Mouse (Mus musculus): ENCODE measurements around the gene AL732309.1.

AL732309.1 gene

GRCm38 (mm10) chr2:25246183-25247072 lies at the start of gene AL732309.1:
TSS of gene AL732309.1 (minus strand) at chr2:25246863.
- DNase-seq (ENCODE audit: low read depth) = no peak

DNA sequence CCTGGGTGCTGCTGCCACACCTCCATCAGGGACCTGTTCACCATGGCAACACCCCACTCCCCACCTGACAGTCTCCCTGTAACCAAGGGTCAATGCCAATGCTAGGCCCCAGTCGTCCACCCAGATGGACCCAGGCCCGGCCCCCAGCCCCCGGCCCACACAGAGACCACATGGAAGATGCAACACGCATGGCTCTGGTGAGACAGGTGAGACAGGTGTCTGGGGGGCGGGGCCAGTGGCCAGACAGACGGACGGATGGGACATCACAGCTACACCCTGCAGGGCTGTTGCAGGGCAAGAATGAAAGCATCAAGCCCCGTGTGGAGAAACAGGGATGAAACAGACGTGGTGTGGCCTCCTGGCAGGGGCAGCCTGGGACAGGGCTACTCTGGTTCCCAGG lies 47.0 kb upstream of the AL732309.1 start:
- DNase-seq (ENCODE audit: low read depth) = no peak

DNA sequence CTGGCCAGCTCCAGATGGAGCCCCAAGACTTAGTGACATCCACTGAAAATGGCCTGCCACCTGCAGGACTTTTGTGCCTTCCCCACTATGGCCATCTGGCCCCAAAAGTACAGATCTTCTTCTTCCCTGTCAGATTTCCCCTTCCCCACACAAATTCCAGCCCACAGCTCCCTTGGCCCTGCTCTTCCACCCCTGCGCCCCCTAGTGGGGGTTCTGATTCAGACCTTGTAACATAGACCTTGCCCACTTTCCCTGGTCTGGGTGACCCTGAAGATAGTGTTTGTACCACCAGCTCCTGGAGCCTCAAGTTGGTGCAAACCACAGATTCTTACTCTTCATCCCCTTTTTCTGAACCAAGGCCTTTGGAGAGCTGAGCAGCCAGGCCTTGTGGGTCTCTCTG lies 46.2 kb upstream of the AL732309.1 start:
- peak; percentile 63 for DNase-seq (ENCODE audit: low read depth)

DNA sequence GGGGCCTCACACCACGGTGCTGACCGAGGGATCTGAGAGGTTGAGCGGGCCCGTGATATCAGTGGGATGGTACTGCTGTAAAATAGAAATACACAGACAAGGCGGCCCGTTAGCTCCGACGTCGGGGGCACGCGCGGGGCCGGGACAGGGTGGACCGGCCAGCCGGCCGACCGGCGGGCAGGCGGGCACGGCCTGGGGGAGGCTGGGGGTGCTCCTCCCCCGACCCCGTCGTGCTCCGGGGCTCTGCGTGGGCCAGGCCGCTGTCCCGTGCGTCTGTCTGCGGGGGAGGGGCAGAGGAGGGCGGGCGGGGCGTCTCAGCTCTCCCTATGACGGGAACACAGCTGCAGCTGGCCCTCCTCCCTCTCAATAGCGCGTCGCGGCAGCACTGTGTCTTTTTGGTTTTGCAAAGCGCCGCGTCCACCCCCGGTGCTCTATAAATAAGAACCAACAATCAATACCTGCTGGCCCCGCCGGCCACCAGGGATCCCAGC lies 45.4 kb upstream of the AL732309.1 start:
- DNase-seq (ENCODE audit: low read depth) = no peak

GRCm38 (mm10) chr2:25291184-25292053 lies 44.8 kb upstream of the AL732309.1 start:
- DNase-seq (ENCODE audit: low read depth) = no peak

GRCm38 (mm10) chr2:25290816-25291130 lies 44.1 kb upstream of the AL732309.1 start:
- DNase-seq (ENCODE audit: low read depth) = no peak

DNA sequence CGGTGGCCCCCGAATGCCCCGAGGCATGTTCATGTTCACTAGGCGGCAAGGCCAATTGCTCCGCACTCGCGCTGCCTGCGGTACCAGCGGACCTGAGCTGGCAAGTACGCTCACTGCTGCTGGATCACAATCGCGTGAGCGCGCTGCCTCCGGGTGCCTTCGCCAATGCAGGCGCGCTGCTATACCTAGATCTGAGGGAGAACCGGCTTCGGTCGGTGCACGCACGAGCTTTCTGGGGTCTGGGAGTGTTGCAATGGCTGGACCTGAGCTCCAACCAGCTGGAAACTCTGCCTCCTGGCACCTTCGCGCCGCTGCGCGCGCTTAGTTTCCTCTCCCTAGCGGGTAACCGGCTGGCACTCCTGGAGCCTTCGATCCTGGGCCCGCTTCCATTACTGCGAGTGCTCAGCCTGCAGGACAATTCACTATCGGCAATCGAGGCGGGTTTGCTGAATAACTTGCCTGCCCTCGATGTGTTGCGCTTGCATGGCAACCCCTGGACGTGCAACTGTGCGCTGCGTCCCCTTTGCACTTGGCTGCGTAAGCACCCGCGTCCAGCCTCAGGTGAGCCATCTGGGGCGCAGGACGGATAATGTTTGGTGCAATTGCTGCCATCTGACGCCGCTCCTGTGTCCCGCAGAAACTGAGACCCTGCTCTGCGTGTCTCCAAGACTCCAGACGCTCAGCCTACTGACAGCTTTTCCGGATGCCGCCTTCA lies 43.6 kb upstream of the AL732309.1 start:
- DNase-seq (ENCODE audit: low read depth) = no peak

DNA sequence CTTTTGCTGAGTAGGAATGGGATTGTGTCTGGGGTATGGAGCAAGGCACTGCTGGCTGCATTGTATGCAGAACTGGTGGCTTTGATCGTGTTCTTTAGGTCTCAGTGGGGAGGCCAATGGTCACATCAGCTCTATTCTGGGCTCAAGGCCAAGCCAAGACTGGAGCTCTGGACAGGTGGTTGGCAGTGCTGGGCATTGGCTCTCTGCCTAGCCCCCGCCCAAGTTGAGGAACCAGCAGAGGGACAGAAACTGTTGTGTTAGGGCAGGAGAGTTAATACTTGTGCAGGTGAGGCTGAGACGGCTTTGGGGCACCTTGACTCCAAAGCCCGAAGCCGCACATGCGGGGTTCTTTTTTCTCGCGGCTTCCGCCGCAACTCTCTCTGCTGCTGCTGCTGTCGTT lies 43.0 kb upstream of the AL732309.1 start, which contains the start of gene Lrrc26:
Gene Lrrc26, plus strand, starts transcription at position 265 of the 400 bp plus-strand sequence.
- DNase-seq (ENCODE audit: low read depth) = no peak

DNA sequence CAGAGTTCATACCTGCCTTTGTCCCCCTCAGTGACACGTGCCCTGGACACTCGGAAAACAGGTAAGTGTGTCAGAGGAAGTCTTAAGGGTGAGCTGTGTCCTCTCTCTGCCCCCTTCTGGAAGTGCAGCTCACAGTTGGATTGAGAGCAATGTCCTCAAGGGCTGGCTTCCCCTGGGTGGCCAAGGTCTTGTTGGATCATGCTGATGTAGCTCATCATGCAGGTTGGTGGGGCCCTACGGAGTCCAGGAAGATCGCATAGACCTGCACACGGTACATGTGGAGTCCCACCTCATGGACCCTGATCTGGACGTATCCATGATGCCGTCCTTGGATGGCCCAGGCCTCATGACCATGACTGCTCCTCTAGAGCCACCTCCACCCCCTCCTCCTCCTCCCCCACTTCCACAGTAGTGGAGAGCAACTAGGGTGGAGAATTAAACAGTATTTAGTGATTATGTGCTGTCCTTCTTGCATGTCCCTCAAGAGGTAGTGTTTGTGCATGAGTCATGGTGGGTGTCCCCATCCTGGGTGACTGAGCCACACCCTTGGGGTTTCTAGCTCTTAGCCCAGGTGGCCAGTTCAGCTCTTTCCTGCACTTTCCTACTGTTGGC lies 42.2 kb upstream of the AL732309.1 start:
- no peak for DNase-seq (ENCODE audit: low read depth)

DNA sequence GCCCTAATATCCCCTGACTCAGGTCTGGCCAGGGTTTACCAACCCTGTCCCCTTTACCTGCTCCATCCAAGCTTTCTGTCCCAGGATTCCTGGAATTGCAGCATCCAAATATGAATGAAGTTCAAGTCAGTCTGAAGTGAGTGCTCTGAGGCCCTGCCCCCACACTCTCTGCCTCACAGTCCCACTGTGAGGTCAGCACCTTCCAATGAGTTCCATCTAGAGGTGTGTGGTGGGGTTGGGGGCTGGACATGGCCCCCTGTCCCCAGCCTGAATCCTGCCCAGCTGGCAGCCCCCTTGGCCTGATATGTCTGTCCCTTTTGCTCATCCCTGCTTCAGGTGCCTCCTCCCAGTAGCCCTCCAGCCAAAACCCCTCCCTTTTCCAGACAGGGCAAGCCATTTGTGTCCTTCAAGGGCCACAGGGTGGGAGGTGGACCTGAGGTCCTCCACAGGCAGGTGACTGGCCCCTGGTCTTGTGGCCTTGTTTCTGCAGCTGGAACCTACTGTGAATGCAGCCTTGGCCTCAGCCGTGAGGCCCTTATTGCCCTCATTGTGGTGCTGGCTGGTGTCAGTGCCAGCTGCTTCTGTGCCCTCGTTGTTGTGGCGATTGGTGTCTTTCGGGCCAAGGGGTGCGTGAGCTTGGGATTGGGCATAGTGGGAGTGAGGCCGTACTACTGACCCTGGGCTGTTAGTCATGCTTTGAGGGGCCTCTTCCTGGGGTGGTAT lies 41.4 kb upstream of the AL732309.1 start, which contains the start of gene Tmem210:
Gene Tmem210, plus strand, starts transcription at position 219 of the 723 bp plus-strand sequence.
- DNase-seq (ENCODE audit: low read depth) = no peak

DNA sequence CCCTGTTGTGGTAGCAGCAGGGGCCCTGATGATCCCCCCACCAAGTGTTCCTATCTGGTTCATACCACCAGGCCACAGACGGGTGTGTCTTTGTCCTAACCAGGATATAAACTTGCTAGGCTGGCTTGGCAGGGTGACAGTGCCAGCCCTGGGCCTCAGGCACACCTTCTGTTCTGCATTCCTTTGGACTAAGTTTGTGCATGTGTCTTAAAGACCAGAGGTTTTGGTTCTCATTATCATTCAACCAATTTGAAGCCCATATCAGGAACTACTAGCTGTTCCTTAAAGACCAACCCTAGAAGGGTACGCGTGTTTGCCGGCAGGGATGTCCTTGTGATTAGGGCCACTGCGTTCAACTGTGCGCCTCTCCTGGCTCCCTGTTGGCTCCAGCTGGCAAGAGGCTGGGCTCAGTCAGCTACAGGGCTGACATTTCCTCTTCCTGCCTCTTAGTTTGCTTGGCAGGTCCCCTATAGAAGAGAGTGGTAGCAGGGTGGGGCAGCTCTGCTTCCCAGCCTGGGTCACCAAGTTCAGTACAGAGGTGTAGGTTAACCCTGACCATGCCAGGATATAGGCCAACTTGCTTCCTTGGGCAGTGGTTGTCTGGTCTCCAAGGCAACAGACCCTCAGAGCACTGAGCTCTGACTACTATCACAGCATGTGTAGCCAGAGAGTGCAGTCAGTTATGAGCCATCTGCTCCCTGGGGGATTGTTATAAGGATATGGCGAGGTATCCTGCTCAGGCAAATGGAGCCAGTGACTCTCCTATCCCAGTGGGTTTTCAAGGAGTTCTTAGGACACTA lies 40.4 kb upstream of the AL732309.1 start:
- DNase-seq (ENCODE audit: low read depth) = no peak

DNA sequence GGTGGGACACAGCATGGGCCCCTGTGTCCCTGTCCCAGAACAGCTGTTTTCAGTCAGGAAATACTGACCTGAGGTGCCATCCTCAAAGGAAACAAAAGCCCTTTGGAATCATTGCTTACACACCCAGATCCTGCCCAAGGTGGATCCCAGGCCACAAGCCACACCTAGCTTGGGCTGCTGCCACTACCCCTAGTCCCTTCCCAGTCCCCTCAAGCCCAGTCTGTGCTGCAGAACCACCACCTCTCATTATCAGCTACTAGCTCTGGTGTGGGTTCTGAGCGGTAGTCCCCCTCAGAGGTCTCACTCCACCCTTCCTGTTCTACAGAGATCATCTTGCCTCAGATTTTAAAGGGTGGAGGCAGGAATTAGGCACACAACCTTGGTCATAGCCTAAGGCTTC lies 39.7 kb upstream of the AL732309.1 start:
- DNase-seq (ENCODE audit: low read depth) = no peak

DNA sequence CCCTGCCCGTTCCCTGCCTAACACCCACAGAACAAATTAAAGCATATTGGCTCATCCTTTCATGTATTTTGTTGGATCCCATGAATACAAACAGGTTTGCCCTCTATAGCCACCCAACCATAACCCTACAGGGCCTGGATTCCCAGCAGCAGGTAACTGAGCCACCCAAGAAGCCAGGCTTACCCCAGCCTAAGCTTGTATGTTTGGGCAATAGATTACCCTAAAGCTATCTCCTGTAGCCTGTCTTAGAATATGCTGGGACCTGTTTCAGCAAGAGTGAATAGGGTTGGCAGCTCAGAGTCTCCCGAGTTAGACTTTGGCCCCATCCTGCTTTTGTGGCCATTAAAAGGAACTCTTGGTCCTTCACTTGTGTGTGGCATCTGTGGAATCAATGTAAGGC lies 38.9 kb upstream of the AL732309.1 start:
- no peak for DNase-seq (ENCODE audit: low read depth)

DNA sequence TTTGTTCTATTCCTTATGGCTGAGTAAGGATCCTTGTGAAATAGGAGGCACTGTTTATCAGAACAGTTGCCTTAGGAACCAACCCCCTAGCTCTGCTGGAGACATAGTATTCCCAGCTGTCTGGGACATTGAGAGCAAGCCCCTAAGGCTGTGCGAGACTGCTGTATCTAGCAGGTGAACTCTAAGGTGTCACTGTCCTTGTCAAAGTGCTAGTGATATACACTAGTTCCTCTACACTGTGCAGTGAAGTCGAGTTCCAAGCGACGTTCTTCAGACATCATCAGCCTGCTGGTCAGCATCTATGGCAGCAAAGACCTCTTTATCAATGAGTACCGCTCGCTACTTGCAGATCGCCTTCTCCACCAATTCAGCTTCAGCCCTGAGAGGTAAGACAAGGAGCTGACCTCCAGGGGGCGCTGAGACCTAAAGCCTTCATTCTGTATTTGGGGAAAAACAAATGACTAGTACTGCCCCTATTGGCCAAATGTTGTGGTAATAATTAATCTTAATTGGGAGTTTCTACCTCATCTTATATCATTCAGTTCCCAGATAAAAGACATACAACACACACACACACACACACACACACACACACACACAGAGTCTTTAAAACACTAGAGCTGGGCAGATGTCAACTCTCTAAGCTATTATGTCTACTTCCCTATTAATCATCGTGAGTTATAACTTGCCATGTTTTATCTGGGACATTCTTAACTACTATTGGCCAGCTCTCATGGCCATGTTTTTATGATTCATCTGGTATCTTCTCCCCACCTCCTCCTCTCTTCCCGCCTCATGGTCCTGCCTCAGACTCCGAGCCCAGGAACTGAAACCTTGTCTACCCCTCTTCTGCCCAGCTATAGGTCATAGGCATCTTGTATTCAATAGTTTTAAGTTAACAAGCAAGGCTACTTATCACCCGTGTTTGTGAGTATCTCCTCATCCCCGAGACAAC lies 32.5 kb upstream of the AL732309.1 start:
- peak; percentile 94 for DNase-seq (ENCODE audit: low read depth)

DNA sequence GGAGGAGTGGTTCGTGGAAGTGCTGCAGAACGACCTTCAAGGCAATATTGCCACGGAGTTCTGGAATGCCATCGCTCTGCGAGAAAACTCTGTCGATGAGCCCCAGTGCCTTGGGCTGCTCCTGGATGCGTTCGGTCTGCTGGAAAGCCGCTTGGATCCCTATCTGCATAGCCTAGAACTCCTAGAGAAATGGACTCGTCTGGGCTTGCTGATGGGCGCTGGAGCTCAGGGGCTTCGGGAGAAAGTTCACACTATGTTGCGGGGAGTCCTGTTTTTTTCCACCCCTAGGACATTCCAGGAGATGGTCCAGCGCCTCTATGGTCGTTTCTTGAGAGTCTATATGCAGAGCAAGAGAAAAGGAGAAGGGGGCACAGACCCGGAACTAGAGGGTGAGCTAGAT lies 26.3 kb upstream of the AL732309.1 start:
- DNase-seq (ENCODE audit: low read depth) = no peak

- no peak for DNase-seq (ENCODE audit: low read depth)
Measured at GRCm38 (mm10) chr2:25272515-25272914, 25.9 kb upstream of the AL732309.1 start.

GRCm38 (mm10) chr2:25271827-25272511 lies 25.3 kb upstream of the AL732309.1 start, which contains the start of the genes Ssna1 and Anapc2:
TSS of gene Ssna1 (minus strand) at chr2:25272438.
TSS of gene Anapc2 (plus strand) at chr2:25272478.
- DNase-seq (ENCODE audit: low read depth) = peak; percentile 98

GRCm38 (mm10) chr2:25267746-25268309 lies 21.2 kb upstream of the AL732309.1 start:
- no peak for DNase-seq (ENCODE audit: low read depth)

Measured in c-Kit-positive CD71-negative TER-119-negative erythroid progenitor cells, embryonic 14.5 days (primary cell).